Mouse (Mus musculus): Measurements from ENCODE around the gene Tjp2.
"Not testable (repeated sequence)": the region's sequence is repeated elsewhere in the genome, so short reads cannot be mapped to it uniquely, and the experiment has no call there.

Gene Tjp2

DNA sequence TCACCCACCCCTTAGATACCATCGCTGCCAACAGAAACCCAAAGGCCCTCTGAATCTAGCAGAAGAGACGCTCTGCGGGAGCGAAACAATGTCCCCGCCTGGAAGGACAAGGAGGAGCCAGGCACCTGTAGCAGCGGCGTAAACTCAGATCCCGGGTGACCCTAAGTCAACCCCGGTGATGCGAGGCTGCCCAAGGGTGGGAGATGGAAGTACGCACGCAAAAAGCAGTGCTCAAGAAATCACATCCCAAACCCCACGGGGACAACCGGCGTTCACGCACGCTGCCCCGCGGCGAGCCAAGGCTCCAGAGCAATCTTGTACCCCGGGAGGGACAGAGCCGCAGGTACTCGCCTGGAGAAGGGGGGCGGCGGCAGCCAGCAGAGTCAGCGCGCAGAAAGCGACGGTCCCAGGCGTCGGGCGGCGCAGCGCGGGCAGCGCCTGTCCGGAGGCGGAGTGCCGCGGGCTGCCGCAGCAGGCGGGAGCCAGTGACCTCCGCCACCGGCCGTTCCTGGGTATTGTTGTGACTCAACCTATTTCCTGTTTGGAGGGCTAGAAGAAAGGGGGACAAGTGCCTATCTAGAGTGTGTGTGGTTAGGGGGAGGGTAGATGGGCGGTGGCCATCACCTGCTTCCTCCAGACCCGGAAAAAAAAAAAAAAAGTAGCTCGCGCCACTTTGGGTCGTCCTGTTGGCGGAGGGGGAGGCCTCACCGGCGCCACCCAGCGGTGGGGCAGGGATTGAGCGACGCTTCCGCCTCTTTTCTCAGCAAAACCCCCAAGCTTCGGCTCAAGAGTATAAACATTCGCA, at the start of gene Tjp2:
TSS of gene Tjp2 (minus strand) at position 531 of the 805 bp plus-strand sequence.
- peak; percentile 80 to 84 for DNase-seq

DNA sequence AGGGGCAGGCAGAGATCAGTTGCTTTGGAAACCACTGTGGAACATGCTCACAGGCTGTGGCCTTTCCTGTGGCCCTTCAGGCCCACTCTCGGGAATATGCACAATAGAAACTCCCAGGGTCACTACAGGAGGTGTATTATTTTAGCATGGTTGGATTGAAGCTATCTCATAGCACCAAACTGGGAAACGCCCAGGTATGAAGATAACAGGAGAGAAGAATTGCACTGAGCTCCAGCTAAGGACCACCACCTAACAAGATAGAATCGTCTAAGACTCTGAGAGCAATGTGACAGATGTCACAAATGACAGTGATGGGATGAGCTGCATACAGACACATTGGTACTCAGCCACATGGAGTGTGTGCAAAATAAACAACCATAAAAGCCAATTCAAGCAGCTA, 49.5 kb upstream of the Tjp2 start:
- DNase-seq = no peak

DNA sequence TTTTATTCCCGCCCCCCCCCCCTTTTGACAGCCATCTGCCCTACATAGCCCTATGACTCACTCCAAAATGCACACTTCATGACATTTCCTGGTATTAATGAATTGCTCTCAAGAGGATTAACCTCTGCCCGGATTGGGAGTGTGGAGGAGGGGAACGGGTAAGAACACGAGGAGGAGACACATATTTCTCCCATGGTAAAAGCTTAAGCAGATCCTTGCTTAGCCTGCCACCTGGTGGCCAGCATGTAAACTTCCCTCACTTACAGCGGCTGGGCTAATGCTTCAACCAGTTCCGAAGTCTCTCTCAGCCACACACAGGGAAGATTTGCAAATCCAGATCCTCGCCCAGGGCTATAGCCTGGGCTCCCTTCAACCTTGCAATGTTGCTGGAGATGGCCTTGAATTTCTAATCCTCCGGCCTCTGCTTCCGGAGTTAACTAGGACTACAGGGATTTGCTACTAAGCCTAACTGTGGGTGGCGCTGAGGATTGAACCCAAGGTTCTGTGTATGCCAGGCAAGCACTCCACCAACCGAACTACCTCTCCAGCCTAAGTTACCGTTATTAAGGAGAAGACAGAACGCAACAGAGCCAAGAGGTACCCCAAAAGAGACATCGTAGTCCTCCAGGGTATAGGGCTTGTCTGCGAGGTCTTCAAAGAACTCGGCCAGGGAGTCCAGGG, 47.1 kb upstream of the Tjp2 start:
- peak; percentile 91 to 94 for DNase-seq

DNA sequence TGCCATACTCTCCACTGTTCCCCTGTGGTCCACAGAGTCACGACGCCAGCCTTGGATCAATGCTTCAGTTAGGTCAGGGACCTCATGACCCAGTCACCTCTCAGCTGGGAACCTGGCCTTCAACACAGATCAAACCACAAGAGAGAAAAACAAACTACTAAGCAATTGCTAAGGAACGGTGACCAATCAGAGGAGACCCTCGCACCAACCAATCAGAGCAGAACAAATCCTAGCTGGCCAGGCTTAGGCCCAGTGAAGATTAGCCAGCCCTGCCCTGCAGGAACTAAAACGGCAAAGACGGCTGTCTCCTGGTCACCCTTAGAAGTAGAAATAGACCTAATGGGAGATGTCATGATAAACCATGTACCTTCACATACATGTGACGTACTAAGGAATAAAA, 46.5 kb upstream of the Tjp2 start:
- peak; percentile 73 to 82 for DNase-seq

DNA sequence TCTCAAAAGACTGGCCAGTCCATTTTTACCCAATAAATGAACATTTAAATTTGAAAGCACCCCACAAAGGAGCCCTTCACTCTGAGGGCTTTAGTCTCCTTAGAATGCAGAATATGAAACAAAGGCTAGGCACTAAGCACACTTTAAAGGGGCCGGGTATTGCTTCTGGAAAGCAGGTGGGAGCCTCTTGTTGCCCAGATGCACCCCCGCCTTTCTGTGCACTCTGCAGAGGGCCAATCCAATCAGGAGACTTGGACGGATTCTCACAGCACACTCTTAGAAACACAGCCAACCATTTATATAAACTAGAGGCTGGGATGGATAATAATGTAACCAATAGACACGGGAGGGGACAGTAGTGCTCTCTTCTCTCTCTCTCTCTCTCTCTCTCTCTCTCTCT, 43.7 kb upstream of the Tjp2 start:
- no peak for DNase-seq

DNA sequence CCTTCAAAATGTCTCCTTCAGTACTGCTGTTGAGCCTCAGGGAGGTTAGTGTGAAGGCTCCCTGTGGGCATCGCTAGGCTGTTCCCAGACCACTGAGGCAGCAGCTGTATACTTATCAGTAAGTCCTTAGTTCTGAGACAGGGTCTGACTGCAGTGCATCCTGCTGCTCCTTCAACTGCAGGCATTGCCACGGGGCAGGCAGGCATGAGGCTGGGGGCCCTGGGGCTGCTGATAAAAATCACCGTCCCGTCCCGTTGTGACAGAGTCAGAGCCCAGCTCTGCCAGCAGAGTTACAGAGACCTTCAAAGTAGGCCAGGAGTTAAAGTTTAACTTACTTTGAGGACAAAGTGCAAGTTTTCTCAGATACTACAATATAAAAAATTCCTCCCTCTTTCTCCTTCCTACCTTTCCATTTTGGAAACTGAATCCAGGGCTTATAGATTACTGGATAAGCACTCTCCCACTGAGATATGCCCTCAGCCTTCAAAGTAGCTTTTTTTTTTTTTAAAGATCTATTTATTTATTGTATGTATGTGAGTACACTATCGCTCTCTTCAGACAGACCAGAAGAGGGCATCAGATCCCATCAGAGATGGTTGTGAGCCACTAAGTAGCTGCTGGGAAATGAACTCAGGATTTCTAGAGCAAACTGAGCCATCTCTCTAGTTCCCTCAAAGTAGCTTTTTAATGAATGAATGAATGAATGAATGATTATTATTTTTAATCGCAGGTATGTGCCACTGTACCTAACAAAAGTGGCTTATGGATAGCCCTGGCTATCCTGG, 41.4 kb upstream of the Tjp2 start:
- peak; percentile 71 to 77 for DNase-seq

DNA sequence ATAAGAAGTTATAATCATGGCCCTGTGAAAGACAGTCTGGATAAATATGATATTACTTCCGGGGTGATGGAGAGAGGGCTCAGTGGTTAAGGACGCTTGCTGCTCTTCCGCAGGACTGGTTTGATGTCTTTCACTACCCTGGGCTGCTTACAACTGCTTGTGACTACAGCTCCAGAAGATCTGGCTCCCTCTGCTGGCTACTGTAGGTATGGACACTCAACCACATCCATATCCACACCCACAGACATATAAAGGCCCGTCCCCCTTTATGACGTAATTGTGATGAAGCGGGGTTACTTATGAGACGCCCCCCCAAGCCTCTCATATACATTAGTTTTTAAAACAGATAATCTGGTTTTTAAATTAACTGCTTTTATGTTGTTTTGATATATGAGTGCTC, 40.2 kb upstream of the Tjp2 start:
- peak; percentile 90 to 95 for DNase-seq

DNA sequence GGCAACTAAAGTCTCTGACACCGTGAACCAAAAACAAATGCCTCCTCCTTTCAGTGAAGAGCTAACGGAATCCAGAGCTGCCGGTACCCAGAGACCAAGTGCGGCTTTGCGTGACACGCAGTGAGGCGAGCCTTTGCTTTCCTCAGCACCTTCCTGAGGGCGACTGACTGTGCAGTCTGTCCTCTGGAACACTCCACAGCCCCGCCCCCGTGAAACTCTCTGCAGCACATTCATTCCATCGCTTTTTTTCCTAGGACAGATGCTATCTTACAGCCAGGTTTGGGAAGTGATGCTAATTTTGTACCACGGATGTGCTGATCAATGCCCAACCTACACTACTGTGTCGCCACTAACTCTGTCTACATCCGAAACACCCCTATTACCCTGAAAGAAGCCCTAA, 37.9 kb upstream of the Tjp2 start:
- DNase-seq = peak; percentile 80 to 83

DNA sequence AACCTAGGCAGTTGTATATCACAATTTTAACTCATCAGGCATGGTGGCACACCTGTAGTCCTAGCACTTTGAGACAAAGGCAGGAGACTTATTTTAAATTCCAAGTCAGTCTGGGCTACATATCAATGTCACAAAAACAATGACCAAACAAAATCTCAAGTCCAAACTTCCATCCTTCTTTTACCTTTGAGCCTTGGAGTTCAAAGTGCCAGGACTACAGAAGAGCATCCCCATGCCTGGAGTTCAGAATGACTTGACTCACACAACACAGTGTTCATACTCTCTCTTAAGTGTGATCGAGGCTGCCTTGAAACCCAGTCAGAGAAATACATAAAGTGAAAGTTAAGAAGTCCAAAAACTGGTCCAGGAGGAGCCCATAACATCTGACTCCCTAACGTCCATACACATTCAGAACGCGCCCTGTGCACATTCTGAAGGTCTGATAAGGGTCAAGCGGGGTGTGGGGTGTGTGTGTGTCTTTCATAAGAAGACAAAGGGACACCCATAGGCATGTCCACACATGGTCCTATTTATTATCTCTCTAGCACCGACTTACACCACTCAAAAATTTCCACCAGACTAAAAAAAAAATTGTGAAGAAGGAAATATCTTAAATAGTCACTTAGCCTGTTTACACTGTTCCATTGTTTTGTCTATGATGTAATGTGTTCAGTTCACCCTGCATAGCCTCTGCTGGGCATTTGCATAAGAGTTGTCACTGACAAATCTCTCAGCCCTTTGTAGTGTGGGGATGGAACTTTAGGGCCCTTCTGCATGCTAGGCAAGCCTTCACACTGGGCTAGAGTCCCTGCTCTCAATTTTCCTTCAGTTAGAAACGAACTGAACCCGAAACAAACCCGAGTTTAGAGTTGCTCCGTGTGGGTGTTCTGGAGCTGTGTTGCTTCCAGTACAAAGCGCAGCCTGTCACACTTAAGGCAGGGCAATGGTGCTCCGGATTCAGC, 34.8 kb upstream of the Tjp2 start:
- DNase-seq = peak; percentile 47 to 52

DNA sequence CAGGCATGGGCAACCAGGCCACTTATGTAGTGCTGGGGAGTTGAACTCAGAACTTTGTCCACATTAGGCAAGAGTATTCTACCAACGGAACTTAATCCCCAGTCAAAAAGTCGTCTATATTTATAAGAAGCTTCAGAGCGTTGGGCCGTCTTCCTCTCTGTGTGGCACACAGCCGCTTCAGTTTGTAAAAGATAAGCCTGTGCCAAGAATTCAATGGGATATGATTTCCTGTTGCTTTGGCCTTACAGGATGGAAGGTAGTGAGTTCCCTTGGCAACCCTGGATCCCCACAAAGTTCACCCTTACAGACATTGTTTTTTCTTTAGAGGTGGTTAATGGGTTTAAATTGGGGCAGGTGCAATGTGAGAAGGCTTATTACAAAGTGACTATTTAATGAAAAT, 33.5 kb upstream of the Tjp2 start:
- DNase-seq = peak; percentile 28 to 52

DNA sequence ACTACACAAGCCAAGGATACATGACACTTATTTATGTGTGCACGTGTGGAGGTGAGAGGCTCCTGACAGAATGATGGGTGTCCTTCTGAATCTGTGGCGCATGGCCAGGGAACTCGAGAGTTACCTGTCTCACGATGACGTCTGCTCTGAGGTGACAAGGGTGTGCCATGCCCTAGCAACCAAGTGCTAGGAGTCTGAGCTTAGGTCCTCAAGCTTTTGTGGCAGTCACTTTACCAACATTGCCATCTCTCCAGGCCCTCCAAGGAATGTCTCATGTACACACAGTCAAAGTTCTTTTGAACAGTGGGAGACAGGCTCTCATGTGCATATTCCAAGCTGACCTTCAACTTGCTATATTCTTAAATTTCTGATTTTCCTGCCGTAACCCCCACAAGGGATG, 33.1 kb upstream of the Tjp2 start:
- DNase-seq = no peak

DNA sequence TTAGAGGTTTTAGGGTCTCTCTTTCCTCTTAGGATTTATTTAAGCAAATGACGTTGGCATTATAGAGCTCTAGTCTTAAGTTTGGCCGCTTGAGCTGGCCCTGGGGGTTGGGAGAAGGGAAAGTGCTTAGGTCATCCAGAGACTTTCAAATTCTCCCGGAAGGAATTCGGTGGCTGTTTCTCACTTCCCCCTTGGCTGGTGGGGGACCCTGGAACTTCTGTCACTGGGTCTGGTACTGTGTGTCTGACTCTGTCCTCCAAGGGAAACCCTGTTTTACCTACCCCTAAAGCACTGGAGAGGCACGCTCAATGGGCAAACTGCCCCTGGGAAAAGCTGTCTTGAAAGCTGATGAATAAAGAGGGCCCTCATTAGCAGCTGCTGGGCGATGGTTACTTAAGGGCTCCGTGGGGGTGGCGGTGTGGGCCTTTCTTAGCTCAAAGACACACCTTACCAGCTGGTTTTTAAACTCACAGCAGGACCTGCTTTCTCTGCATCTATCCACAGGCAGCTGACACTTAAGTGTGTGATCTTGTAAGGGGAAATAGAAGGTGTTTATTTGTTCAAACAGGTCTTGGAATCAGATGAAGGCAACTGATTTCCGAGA, 28.9 kb upstream of the Tjp2 start:
- no peak for DNase-seq

DNA sequence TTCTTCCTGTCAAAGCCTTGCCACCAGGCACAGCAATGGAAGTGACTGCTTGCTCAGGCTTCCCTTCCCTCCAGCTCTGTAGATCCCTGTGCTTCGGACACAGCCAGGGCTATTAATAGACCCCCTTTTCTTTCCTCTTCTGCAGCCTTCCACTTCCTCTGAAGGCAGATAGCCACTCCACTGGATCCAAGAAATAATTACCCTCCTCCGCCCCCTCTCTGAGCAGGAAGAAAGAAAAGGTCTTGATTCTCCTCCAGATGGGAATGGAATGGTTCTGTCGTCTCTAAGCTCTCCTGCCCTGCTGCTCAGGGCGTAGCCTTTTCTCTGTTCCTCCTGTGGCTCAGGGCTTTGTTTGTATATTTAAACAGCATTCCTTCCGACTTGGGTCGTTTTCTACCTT, 27.0 kb upstream of the Tjp2 start:
- peak; percentile 18 to 39 for DNase-seq

DNA sequence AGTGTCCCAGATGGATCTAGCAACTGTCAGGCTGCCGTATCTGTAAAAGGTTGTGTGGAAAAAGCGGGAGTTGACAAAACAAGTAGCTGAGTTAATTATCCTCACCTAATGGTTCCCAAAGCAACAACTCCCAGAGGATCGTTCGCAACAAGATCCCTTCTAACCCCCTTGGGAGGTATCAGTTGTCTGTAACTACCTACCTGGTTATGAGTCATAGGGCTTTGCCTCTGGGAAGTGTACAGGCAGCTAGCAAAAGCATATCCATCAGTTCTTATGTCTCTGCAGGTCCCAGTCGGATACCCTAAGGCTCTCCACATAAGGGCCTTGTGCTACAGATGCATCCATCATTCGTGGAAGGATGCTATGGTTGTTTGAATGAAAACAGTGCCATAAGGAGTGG, 18.5 kb upstream of the Tjp2 start:
- no peak for DNase-seq

DNA sequence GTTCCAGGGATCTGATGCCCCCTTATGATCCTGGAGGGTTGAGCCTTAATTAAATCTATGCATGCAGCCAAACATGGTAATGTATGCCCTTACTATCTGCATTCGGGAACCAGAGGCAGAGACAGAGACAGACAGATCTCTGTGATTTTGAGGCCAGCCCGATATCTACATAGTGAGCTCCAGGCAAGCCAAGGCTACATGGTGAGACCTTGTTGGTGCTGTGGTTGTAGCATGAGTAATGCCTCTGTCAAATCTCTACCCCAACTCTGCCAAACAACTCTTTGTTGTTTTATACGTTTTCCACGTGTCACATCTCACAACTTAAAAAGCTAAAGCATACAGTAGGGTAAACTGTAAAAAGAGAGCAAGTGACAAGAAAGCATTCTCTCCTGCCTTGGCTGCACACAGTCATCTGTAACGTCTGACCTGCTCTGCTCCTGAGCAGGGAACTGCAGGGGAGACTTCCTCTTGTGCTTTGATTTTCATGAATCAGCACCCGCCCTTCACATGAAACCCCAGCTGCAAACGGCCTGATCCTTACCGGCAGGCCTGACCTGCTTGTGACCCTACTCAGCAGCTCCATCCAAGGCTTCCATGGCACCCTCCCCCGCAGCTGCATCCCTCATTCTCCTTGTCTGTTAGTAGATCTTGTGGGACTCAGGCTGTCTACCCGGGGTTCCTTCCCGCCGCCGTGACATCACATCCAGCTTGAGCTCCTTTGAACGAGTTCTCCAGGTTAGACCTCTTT, 17.1 kb upstream of the Tjp2 start:
- DNase-seq = no peak

DNA sequence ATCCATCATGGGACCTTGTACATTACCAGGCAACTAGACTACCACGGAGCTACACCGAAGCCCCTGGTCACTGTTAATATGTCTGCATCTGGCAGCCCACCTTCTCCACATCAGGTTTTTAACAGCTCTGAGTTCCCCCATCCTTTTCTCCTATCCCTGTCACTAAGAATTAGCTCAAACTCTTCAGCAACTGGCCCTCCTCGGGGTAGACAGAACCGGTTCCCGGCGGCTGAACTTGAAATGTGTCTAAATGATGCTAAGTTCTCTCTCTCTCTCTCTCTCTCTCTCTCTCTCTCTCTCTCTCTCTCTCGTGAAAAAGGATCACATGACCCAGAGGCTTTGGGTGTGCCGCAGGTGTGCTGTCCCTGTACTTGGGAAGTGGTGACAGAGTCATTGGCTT, 16.4 kb upstream of the Tjp2 start:
- DNase-seq = no peak

DNA sequence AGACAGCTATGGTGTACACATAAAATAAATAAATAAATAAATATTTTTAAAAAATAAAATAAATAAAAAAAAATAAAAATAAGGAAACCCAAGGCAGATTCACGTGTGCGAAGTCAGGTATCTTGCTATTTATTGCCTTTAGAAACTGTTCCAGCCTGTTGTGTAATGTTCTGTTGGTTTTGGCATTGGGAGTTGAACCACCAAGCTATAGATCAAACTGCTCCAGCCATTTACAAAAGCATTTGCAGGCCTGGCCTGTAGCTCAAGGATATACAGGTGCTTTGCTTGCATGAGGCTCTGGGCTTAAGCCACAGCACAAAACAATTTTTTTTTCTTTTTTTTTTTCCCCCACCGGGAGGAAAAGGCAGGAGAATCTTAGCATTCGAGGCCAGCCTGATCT, 13.2 kb upstream of the Tjp2 start:
- DNase-seq = no peak

DNA sequence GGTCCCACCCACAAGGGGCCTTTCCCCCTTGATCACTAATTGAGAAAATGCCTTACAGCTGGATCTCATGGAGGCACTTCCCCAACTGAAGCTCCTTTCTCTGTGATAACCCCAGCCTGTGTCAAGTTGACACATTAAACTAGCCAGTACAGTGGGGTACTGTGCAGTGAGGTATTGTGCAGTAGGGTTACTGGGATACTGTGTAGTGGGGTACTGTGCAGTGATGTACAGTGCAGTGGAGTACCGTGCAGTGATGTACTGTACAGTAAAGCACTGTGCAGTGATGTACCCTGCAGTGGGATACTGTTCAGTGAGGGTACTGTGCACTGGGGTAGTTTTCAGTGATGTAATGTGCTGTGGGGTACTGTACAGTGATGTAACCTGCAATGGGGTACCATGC, 7.5 kb upstream of the Tjp2 start:
- DNase-seq = not testable (repeated sequence)

DNA sequence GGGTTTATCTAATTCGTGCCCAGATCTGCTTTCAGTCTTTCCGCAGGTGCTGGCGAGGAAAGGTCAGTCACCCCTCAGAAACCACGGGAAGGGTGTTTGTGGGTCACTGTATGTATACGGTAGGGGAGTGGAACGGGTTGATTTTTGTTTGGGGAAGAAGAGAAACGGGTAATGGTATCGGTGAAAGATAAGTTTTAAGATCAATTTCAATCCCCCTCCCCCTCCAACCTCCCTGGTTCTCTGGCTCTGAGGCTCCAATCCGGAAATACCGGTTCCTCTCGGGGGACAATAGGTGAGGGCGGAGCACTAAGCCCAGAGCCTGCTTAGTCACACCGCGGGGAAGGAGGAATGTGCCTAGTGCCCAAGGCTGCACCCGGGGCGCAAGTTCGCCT, 471 bp upstream of the Tjp2 start:
- DNase-seq = peak; percentile 80 to 84

DNA sequence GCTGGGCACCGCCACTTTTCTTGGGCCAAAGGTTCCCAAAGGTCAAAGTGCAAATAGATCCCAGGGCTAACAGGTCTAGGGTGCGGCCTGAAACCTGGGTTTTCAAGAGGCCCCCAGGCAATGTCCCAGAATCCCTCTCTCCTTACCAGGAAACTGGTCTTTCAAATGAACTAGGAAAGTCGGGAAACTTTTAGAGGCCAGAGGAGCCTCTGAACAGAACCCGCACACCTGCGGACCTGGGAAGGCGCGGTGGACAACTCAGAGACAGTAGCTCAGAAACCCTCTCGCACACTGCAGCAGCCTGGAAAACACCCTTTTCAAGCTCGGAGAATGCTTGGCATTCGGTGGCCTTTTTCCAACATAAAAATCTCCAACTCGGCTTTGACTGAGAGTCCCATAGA, 979 bp downstream of the Tjp2 start:
- DNase-seq = peak; percentile 67 to 71

DNA sequence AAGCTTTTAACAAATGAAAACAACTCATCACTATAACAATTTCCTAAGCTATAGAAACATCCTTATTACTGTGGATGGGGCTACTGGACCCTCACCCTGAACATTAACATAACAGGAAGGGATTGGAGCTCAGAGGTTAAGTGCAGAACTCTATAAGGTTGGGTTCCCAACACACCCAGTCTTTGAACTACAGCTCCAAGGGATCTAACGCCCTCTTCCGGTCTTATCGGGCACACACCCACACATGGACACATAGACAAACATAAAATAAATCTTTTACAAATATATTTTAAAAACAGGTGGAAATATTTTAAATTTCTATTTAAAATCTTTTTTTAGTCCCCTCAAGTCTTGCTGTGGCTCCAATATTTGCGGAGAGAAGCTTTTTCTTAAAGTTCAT, 3.4 kb downstream of the Tjp2 start:
- no peak for DNase-seq

Measured in kidney, postnatal 36 days (tissue).